Mouse (Mus musculus): ENCODE measurements around the gene Gm29423. TPM values are rescaled to one million over a fixed set of nuclear protein-coding genes. Genes with fewer than 3 reads are reported as not detected.

The Gm29423 gene
- polyA plus RNA-seq (2012; rRNA removed) = not detected in 2 replicates

DNA sequence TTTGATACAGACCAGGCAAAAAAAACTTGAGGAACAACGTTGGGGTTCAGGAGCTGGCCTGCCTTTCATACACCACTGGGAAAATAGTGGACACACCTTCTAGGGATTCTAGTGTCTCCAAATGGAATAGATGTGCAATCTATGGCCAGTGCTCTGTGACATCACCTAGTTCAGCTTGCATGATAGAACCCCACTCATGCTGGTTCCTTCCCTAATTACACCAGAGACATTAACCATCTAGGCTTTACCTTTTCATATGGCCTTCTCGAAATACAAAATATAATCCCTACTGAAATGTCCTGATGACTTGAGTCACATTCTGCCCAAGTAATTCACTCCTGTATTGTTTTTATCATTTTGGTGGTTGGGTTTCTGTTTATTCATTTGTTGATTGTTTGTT, at the start of gene Gm29423, which contains the start of gene Gm29644:
Gm29423 (minus strand) TSS at position 101 of the 400 bp plus-strand sequence.
Gm29644 (minus strand) TSS at position 157 of the 400 bp plus-strand sequence.

DNA sequence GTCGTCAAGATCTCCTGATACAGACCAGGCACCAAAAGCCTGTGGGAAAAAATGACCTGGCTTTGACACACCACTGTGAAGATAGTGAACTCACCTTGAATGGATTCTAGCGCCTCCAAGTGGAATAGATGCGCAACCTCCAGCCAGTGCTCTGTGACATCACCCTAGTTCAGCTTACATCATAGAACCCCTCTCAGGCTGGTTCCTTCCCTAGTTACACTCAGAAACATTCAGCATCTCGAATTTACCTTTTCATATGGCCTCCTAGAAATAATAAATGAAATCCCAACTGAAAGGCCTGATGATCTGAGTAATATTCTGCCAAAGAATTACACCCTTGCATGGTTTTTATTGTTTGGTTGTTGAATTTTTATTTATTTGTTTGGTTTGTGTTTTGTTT, 29.5 kb downstream of the Gm29423 start, which contains the start of gene Gm21118:
Gm21118 (minus strand) TSS at position 101 of the 400 bp plus-strand sequence.

Other genes starting within 250 kb of the Gm29423 start
- gene Gm21118, start 29.6 kb downstream of the Gm29423 start, polyA plus RNA-seq (2012; rRNA removed) = not detected in 2 replicates
- gene Gm29644, start 56 bp upstream of the Gm29423 start, polyA plus RNA-seq (2012; rRNA removed) = not detected in 2 replicates
- not detected in 2 replicates for gene Gm20888, start 138.6 kb upstream of the Gm29423 start, polyA plus RNA-seq (2012; rRNA removed)